Mouse (Mus musculus) embryonic fibroblast, embryonic 13.5 days (primary cell): ENCODE data around the gene Zfp658.

Source experiments
- CTCF ChIP-seq: IDR thresholded peaks from 2 replicates; pipeline ENCODE4 v1.5.1; 2011; ENCODE audit warnings: mild to moderate bottlenecking, control low read depth, low read length, moderate library complexity, borderline replicate concordance; ENCODE audit not compliant: insufficient read depth
- POLR2A ChIP-seq: IDR thresholded peaks from 2 replicates; pipeline ENCODE4 v1.6.1; 2011; ENCODE audit warnings: low read depth, mild to moderate bottlenecking, control low read depth, low read length, moderate library complexity

DNA sequence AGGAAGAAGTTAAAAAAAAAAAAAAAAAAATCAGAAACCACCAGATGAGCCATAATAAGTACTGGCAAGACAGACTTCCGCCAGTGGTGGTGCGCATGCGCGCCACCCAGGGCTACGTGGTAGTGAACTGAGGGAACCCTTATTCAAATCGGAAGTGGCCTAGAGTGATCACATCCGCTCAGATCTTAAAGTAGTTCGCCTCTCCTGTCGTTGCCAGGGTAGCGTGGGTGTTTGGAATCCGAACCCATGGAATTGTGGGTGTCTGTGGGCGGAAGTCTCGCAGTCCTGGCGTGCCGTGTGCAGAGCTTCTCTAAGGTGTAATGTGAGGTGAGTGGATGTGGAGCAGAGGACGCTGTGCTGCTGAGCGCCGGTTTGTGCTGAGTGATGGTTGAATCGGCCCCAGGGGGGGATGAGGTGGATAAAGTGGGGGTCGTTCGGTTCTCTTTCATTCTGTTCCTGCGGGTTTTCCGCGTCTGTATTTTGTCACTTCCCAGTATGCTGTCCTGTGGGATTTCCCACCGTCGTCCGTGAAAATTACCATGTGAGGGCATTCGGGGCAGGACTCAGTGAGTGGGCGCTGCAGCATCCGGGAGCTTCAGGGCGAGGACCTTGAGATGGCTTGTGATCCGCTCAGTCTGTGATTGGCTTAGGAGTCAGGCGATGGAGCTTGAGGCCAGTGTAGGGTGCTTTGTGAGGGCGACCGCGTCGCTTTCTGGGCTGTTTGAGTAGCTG, 17.6 kb downstream of the Zfp658 start, which contains the start of gene Zfp719:
- TF ChIP-seq CTCF, result no peak
- peak; percentile 92 for TF ChIP-seq POLR2A
